9 mouse cellular contexts compared by ENCODE assay signal in the genomic region with DNA sequence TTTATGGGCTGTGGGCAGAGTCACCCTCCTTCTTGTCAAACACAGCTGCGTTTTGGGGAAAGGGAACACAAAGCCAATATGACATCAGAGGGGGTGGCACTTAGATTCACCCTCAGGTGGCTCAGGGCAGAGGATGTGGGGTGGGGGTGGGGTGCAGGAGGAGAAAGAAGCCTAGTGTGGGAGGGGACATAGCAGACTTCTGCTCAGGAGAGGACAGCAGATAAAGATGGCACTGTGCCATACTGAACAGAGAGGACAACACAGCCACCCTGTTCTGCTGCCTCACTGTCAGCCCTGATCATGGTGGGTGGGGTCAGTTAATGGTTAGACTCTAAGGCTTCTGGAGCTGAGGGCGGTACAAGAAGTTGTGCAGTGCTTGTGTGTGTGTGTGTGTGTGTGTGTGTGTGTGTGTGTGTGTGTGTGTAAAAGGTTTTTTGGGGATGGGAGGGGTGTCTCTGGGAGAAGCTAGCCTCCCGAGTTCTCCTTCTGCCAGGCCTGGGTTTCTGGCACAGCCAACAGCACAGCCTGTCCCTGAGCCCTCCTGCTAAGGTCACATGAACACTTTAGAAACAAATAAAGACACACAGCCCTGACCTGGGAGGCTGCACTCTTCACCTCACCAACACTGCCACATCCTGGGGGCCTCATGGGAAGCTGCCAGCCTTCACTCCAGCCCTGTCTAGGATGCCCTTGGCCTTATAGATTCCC. TPM values are rescaled to one million over a fixed set of nuclear protein-coding genes. Genes with fewer than 3 reads are reported as not detected.
DNase-seq lines count a peak whose midpoint lies in the region; ATAC-seq and TF ChIP-seq lines count a peak whose summit lies in the region.
"Had no signal": no experiment of that assay in that cellular context is flagged by ENCODE, and none has a peak within 500 bp of the region (broad histone marks: within the 10 kb centered on the region; RNA-seq: fewer than 3 reads in every experiment).

No protein-coding gene starts in this region.

- no peak for ATAC-seq in hindbrain, embryonic 12.5 days (ENCODE audit: low FRiP score)
- ATAC-seq in hindbrain, embryonic 11.5 days (ENCODE audit: low FRiP score): no peak
- ATAC-seq in intestine, postnatal 0 days: peak; percentile 80
- no peak for ATAC-seq in monocyte, adult 5-6 weeks (replicated peaks; ENCODE audit: insufficient number of reproducible peaks, low FRiP score, low TSS enrichment, poor library complexity, severe bottlenecking)
- ATAC-seq in midbrain, embryonic 13.5 days: no peak

- DNase-seq in hindbrain, embryonic 11.5 days (ENCODE audit: low spot score): no peak
- peak; percentile 10 for DNase-seq in CD4-positive helper T cell, adult 2 months (ENCODE audit: low read depth, low spot score)
- DNase-seq in cerebellum, adult 9-10 months: peak; percentile 79

- no peak for TF ChIP-seq CTCF in intestine, postnatal 0 days (IDR thresholded peaks at IDR 0.05; ENCODE audit: low read depth)
- TF ChIP-seq CTCF in testis, adult 2 months (IDR thresholded peaks at IDR 0.05; ENCODE audit: control insufficient read depth, insufficient read depth, insufficient replicate concordance, low read depth, low read length): no peak

- TF ChIP-seq POLR2A in testis, adult 2 months (IDR thresholded peaks at IDR 0.05; ENCODE audit: control insufficient read depth, low read depth, low read length): no peak

- 0 out of 2 replicates have a peak overlapping the region, but pooled peaks have one; percentile 1 for H3K9ac ChIP-seq in hindbrain, embryonic 12.5 days
- no peak overlapping the region for H3K9ac ChIP-seq in hindbrain, embryonic 11.5 days (ENCODE audit: low read depth, low read length)
- H3K9ac ChIP-seq in intestine, postnatal 0 days (ENCODE audit: low read depth, low read length): no peak overlapping the region
- H3K9ac ChIP-seq in midbrain, embryonic 13.5 days (replicated peaks): no peak overlapping the region
- H3K9ac ChIP-seq: midbrain, embryonic 12.5 days had no signal

- WGBS in hindbrain, embryonic 12.5 days: 63% methylated on average over 3 of the region's 3 CpGs
- 52% methylated on average over 3 of the region's 3 CpGs for WGBS in hindbrain, embryonic 11.5 days
- 19% methylated on average over 3 of the region's 3 CpGs for WGBS in intestine, postnatal 0 days
- 72% methylated on average over 2 of the region's 3 CpGs for WGBS in midbrain, embryonic 13.5 days

- no peaks in the 10 kb centered on the region for H3K9me3 ChIP-seq in hindbrain, embryonic 12.5 days (replicated peaks)
- H3K9me3 ChIP-seq in hindbrain, embryonic 11.5 days (ENCODE audit: control insufficient read depth, low read length): no peaks in the 10 kb centered on the region
- no peaks in the 10 kb centered on the region for H3K9me3 ChIP-seq in intestine, postnatal 0 days (ENCODE audit: control insufficient read depth)
- no peaks in the 10 kb centered on the region for H3K9me3 ChIP-seq in midbrain, embryonic 13.5 days
- H3K9me3 ChIP-seq: midbrain, embryonic 12.5 days had no signal

- H3K36me3 ChIP-seq in hindbrain, embryonic 12.5 days: no peaks in the 10 kb centered on the region
- no peaks in the 10 kb centered on the region for H3K36me3 ChIP-seq in hindbrain, embryonic 11.5 days (ENCODE audit: control insufficient read depth, insufficient read depth, low read length)
- no peaks in the 10 kb centered on the region for H3K36me3 ChIP-seq in intestine, postnatal 0 days (ENCODE audit: control insufficient read depth, insufficient read depth)
- H3K36me3 ChIP-seq in testis, adult 2 months (ENCODE audit: control insufficient read depth, insufficient read depth, low read length): no peaks in the 10 kb centered on the region
- no peaks in the 10 kb centered on the region for H3K36me3 ChIP-seq in midbrain, embryonic 13.5 days
- H3K36me3 ChIP-seq: midbrain, embryonic 12.5 days had no signal

- H3K27ac ChIP-seq in hindbrain, embryonic 12.5 days: no peak overlapping the region
- H3K27ac ChIP-seq in hindbrain, embryonic 11.5 days (ENCODE audit: low read depth, low read length): no peak overlapping the region
- H3K27ac ChIP-seq in intestine, postnatal 0 days (ENCODE audit: low read depth, low read length): no peak overlapping the region
- peak overlapping the region; percentile 79 for H3K27ac ChIP-seq in testis, adult 2 months (ENCODE audit: control insufficient read depth, insufficient read depth, low read depth, low read length)
- H3K27ac ChIP-seq in midbrain, embryonic 13.5 days: no peak overlapping the region
- H3K27ac ChIP-seq: midbrain, embryonic 12.5 days had no signal

- H3K4me2 ChIP-seq in hindbrain, embryonic 12.5 days (replicated peaks): no peak overlapping the region
- no peak overlapping the region for H3K4me2 ChIP-seq in hindbrain, embryonic 11.5 days (replicated peaks; ENCODE audit: low read depth, low read length)
- H3K4me2 ChIP-seq in intestine, postnatal 0 days (replicated peaks; ENCODE audit: low read depth): no peak overlapping the region
- H3K4me2 ChIP-seq in midbrain, embryonic 13.5 days (replicated peaks): no peak overlapping the region
- H3K4me2 ChIP-seq: midbrain, embryonic 12.5 days had no signal

- H3K4me3 ChIP-seq in hindbrain, embryonic 12.5 days: no peak overlapping the region
- H3K4me3 ChIP-seq in hindbrain, embryonic 11.5 days (ENCODE audit: low read depth, low read length): no peak overlapping the region
- H3K4me3 ChIP-seq in intestine, postnatal 0 days (ENCODE audit: low read depth, low read length): no peak overlapping the region
- H3K4me3 ChIP-seq in testis, adult 2 months (ENCODE audit: control insufficient read depth, low read depth, low read length): no peak overlapping the region
- H3K4me3 ChIP-seq in midbrain, embryonic 13.5 days (replicated peaks): no peak overlapping the region
- H3K4me3 ChIP-seq: midbrain, embryonic 12.5 days had no signal

- H3K4me1 ChIP-seq in hindbrain, embryonic 12.5 days: 0 out of 2 replicates have a peak, but pooled peaks cover 4% of the 10 kb centered on the region
- no peaks in the 10 kb centered on the region for H3K4me1 ChIP-seq in hindbrain, embryonic 11.5 days (replicated peaks; ENCODE audit: control insufficient read depth, insufficient read depth, low read length)
- H3K4me1 ChIP-seq in intestine, postnatal 0 days (replicated peaks; ENCODE audit: control insufficient read depth, insufficient read depth, low read length): no peaks in the 10 kb centered on the region
- H3K4me1 ChIP-seq in testis, adult 2 months (ENCODE audit: control insufficient read depth, insufficient read depth, low read length): peaks cover 2% of the 10 kb centered on the region; the same call in 1 of the 2 replicates
- no peaks in the 10 kb centered on the region for H3K4me1 ChIP-seq in midbrain, embryonic 13.5 days (replicated peaks)
- H3K4me1 ChIP-seq: midbrain, embryonic 12.5 days had no signal

- H3K27me3 ChIP-seq in hindbrain, embryonic 12.5 days: no peaks in the 10 kb centered on the region
- no peaks in the 10 kb centered on the region for H3K27me3 ChIP-seq in hindbrain, embryonic 11.5 days (ENCODE audit: control insufficient read depth, insufficient read depth, low read length)
- H3K27me3 ChIP-seq in intestine, postnatal 0 days (replicated peaks; ENCODE audit: control insufficient read depth, insufficient read depth, low read length): no peaks in the 10 kb centered on the region
- H3K27me3 ChIP-seq in testis, adult 2 months (ENCODE audit: control insufficient read depth, insufficient read depth, low read length): no peaks in the 10 kb centered on the region
- no peaks in the 10 kb centered on the region for H3K27me3 ChIP-seq in midbrain, embryonic 13.5 days
- H3K27me3 ChIP-seq: midbrain, embryonic 12.5 days had no signal

RNA-seq across cellular contexts. Expression of gene Capn9, which starts 10.0 kb away (rescaled TPM):
- not detected in 2 replicates for polyA plus RNA-seq in hindbrain, embryonic 12.5 days (2016; fragmentation: Nextera tagmentation; extraction: Ambion mirVana)
- polyA plus RNA-seq in hindbrain, embryonic 11.5 days (2014; fragmentation: Nextera tagmentation; extraction: Ambion mirVana): 0.08 TPM in 1 of 2 replicates, not detected in the other
- 2.0 and 2.7 TPM in 2 replicates for polyA plus RNA-seq in intestine, postnatal 0 days (2015; fragmentation: Nextera tagmentation; extraction: Ambion mirVana)
- 0.58 and 0.75 TPM in 2 replicates for polyA plus RNA-seq in testis, adult 2 months (2012; rRNA removed)
- total RNA-seq in monocyte, adult 5-6 weeks (2017): not detected in 3 replicates
- polyA plus RNA-seq in midbrain, embryonic 13.5 days (2015; fragmentation: Nextera tagmentation; extraction: Ambion mirVana): 0.07 and 0.10 TPM in 2 replicates

RNA-seq across cellular contexts. Expression of gene Agt, which starts 16.4 kb away (rescaled TPM):
- 0.35 and 0.44 TPM in 2 replicates for polyA plus RNA-seq in hindbrain, embryonic 12.5 days (2016; fragmentation: Nextera tagmentation; extraction: Ambion mirVana)
- 0.14 and 0.15 TPM in 2 replicates for polyA plus RNA-seq in hindbrain, embryonic 11.5 days (2014; fragmentation: Nextera tagmentation; extraction: Ambion mirVana)
- polyA plus RNA-seq in intestine, postnatal 0 days (2015; fragmentation: Nextera tagmentation; extraction: Ambion mirVana): 11.3 and 11.8 TPM in 2 replicates
- polyA plus RNA-seq in testis, adult 2 months (2012; rRNA removed): 143 and 231 TPM in 2 replicates
- total RNA-seq in monocyte, adult 5-6 weeks (2017): not detected in 3 replicates
- not detected in 2 replicates for polyA plus RNA-seq in midbrain, embryonic 13.5 days (2015; fragmentation: Nextera tagmentation; extraction: Ambion mirVana)

Comparison
In these comparisons a context has a peak if more than half of its experiments do, and no peak if none do; other contexts are left out.
1. RNA of gene Agt, which starts 16.4 kb away (polyA plus RNA-seq): 143 to 231 TPM in testis, adult 2 months; 11.3 to 11.8 TPM in intestine, postnatal 0 days, 0.35 to 0.44 TPM in hindbrain, embryonic 12.5 days, 0.14 to 0.15 TPM in hindbrain, embryonic 11.5 days and not detected in midbrain, embryonic 13.5 days; every median in the first group is over 10 times any median in the second.